Mouse (Mus musculus): Measurements from ENCODE around the gene Trim33.

DNA sequence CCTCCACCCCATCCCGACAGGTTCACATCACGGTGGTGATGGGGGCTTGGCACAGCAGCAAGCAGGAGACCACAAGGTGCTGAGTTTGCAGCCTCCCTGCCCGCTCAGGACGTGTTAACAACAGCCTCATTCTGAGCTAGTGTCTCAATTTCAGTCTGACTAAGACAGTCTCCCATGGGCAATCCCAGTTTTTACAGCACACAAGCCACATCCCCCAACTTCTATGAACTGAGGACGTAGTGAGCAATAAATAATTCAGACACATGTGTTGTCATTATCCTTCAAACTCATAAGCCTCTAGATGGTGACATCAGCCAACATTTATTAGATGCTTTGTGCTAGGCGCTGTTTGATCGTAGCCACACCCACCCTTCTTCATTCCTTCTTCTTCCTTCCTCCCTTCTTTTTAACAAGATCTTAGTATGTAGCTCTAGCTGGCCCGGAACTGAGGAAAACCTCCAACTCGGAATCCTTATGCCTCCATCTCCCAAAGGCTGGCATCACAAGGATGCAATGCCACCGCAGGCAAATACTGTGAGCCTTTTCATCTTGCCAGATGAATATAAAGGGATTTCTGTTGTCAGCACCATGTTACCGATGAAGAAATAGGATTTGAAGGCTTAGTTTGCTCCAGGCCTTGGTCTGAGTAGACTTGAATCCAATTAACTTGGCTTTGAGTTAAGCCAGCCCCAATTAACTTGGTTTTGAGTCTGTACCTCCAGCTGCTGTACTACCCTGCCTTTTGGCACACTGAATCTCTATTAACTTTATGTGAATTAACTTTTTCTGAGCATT lies 88.3 kb downstream of the Trim33 start:
- TF ChIP-seq CTCF (IDR thresholded peaks at IDR 0.05; ENCODE audit: borderline replicate concordance, insufficient read depth, low read depth, low read length) (no peak), POLR2A (IDR thresholded peaks at IDR 0.05; ENCODE audit: borderline replicate concordance, insufficient read depth, low read length) (no peak)
